Mouse (Mus musculus) gastrocnemius, adult 2 months (tissue): ENCODE results near the gene Tmem59l. TPM values are rescaled to one million over a fixed set of nuclear protein-coding genes. Genes with fewer than 3 reads are reported as not detected.
A peak's percentile ranks its signal among the peaks of the same experiment; 100 is the strongest.

Experiments used
- DNase-seq: peaks from one replicate; pipeline ENCODE4 v3.0.0; 2022
- H3K27ac ChIP-seq: fragments of 200-600 bp; 2 replicates; pipeline ENCODE4 v1.8.1; 2022; ENCODE audit warnings: mild to moderate bottlenecking
- H3K4me3 ChIP-seq: fragments of 200-600 bp; 2 replicates; pipeline ENCODE4 v1.8.1; 2022; ENCODE audit warnings: mild to moderate bottlenecking, moderate library complexity
- CTCF ChIP-seq: fragments of 200-600 bp; IDR thresholded peaks from 2 replicates; pipeline ENCODE4 v1.8.1; 2022; ENCODE audit warnings: antibody characterized with exemption, mild to moderate bottlenecking, moderate library complexity
- intact Hi-C: fragments of 180-260 bp; cut with DNase I; formaldehyde crosslinking; loops from one replicate; pipeline ENCODE4 v1.15.1; 2025
- long read RNA-seq, 2 experiments: library from polyadenylated mRNA; stranded (forward); transcript quantifications; one replicate each; pipeline ENCODE4 v2.0.0; 2021
- total RNA-seq, 2 experiments: library from RNA; stranded (reverse); gene quantifications; 2 replicates each; pipeline ENCODE4 v1.2.3; 2021

Tmem59l gene
- total RNA-seq, result not detected
- long read RNA-seq, experiment 1, result 0 reads
- long read RNA-seq, experiment 2, result 0 reads

- Histone ChIP-seq H3K4me3 (peak within 1 kb of the TSS; percentile 63), H3K27ac (no peak within 1 kb of the TSS)
- intact Hi-C loops, result no loop called here
- no peak for TF ChIP-seq CTCF
- no peak for DNase-seq
Measured at GRCm38 (mm10) chr8:70486941-70487520, at the start of gene Tmem59l. Gene Tmem59l (minus strand): TSS chr8:70487358.

- intact Hi-C loops, result no loop called here
Measured at GRCm38 (mm10) chr8:70535701-70536100, 48.5 kb upstream of the Tmem59l start.

GRCm38 (mm10) chr8:70535221-70535620 is 48.1 kb upstream of the Tmem59l start:
- H3K27ac ChIP-seq, result no peak overlapping the region
- no peak for TF ChIP-seq CTCF
- intact Hi-C loops, result no loop called here

More at GRCm38 (mm10) chr8:70535701-70536100, 48.5 kb upstream of the Tmem59l start:
- Histone ChIP-seq H3K4me3 (no peak overlapping the region), H3K27ac (no peak overlapping the region)
- TF ChIP-seq CTCF, result no peak
- DNase-seq, result no peak

GRCm38 (mm10) chr8:70534281-70534680 is 47.1 kb upstream of the Tmem59l start:
- no peak for DNase-seq
- intact Hi-C loops, result no loop called here

More at GRCm38 (mm10) chr8:70535221-70535620, 48.1 kb upstream of the Tmem59l start:
- no peak for DNase-seq
- H3K4me3 ChIP-seq, result no peak overlapping the region

GRCm38 (mm10) chr8:70530314-70530713 is 43.2 kb upstream of the Tmem59l start:
- H3K27ac ChIP-seq, result no peak overlapping the region
- intact Hi-C loops, result no loop called here
- TF ChIP-seq CTCF, result no peak
- DNase-seq, result no peak
- no peak overlapping the region for H3K4me3 ChIP-seq

More at GRCm38 (mm10) chr8:70534281-70534680, 47.1 kb upstream of the Tmem59l start:
- Histone ChIP-seq H3K27ac (no peak overlapping the region), H3K4me3 (no peak overlapping the region)
- no peak for TF ChIP-seq CTCF

- intact Hi-C loops, result no loop called here
- TF ChIP-seq CTCF, result no peak
- Histone ChIP-seq H3K4me3 (no peak overlapping the region), H3K27ac (no peak overlapping the region)
- no peak for DNase-seq
Measured at GRCm38 (mm10) chr8:70529741-70530161, 42.6 kb upstream of the Tmem59l start.

GRCm38 (mm10) chr8:70529299-70529698 is 42.1 kb upstream of the Tmem59l start:
- Histone ChIP-seq H3K27ac (no peak overlapping the region), H3K4me3 (no peak overlapping the region)
- intact Hi-C loops, result no loop called here
- DNase-seq, result no peak
- TF ChIP-seq CTCF, result no peak

GRCm38 (mm10) chr8:70528182-70528797 is 41.1 kb upstream of the Tmem59l start:
- no peak for TF ChIP-seq CTCF
- Histone ChIP-seq H3K27ac (peak overlapping the region; percentile 98), H3K4me3 (peak overlapping the region; percentile 79)
- no peak for DNase-seq
- intact Hi-C loops, result no loop called here

- TF ChIP-seq CTCF, result no peak
- intact Hi-C loops, result no loop called here
- Histone ChIP-seq H3K4me3 (peak within 1 kb of the TSS; percentile 79), H3K27ac (peak within 1 kb of the TSS; percentile 98)
- peak; percentile 97 for DNase-seq
Measured at GRCm38 (mm10) chr8:70527512-70528181, 40.5 kb upstream of the Tmem59l start, which contains the start of the genes Fkbp8 and Kxd1. Gene Fkbp8 (plus strand): TSS chr8:70527724. Gene Kxd1 (minus strand): TSS chr8:70527956.

- intact Hi-C loops, result no loop called here
- no peak for DNase-seq
- TF ChIP-seq CTCF, result no peak
- Histone ChIP-seq H3K4me3 (peak overlapping the region; percentile 79), H3K27ac (peak overlapping the region; percentile 98)
Measured at GRCm38 (mm10) chr8:70527111-70527511, 40.0 kb upstream of the Tmem59l start.

GRCm38 (mm10) chr8:70522592-70523403 is 35.6 kb upstream of the Tmem59l start:
- Histone ChIP-seq H3K4me3 (peak overlapping the region; percentile 79), H3K27ac (peak overlapping the region; percentile 92)
- intact Hi-C loops, result loop anchor here (2.0 to 5.0 kb wide), 2 partner anchors 16 to 65 kb away; partner anchors contain the start of gene Ell
- peak; percentile 97 for DNase-seq
- TF ChIP-seq CTCF, result peak; percentile 67

- no peak for TF ChIP-seq CTCF
- DNase-seq, result no peak
- intact Hi-C loops, result loop anchor here (5.0 kb wide), 1 partner anchor 68 kb away; no protein-coding TSS in a partner anchor
- Histone ChIP-seq H3K4me3 (no peak overlapping the region), H3K27ac (no peak overlapping the region)
Measured at GRCm38 (mm10) chr8:70519606-70520005, 32.4 kb upstream of the Tmem59l start.
